Mouse (Mus musculus) forebrain, embryonic 15.5 days (tissue): Measurements from ENCODE around the gene Pign. TPM values are rescaled to one million over a fixed set of nuclear protein-coding genes. Genes with fewer than 3 reads are reported as not detected.

ENCODE experiments used
- ATAC-seq: fragments of 200-750 bp; cut with Nextera tagmentation; replicated peaks from 2 replicates; pipeline ENCODE4 v1.8.0; 2017; ENCODE audit warnings: mild to moderate bottlenecking, moderate TSS enrichment, moderate library complexity
- H3K27ac ChIP-seq: fragments of 300-500 bp; sonication (generic); replicated peaks from 2 replicates; pipeline ENCODE4 v1.5.1; 2015; ENCODE audit warnings: mild to moderate bottlenecking, inconsistent platforms
- H3K27me3 ChIP-seq: fragments of 300-500 bp; sonication (generic); 2 replicates; pipeline ENCODE4 v1.6.1; 2015; ENCODE audit warnings: inconsistent platforms
- H3K36me3 ChIP-seq: fragments of 300-500 bp; sonication (generic); 2 replicates; pipeline ENCODE4 v1.6.1; 2015; ENCODE audit warnings: mild to moderate bottlenecking, inconsistent platforms
- H3K4me1 ChIP-seq: fragments of 300-500 bp; sonication (generic); 2 replicates; pipeline ENCODE4 v1.6.1; 2015; ENCODE audit warnings: inconsistent platforms
- H3K4me2 ChIP-seq: fragments of 300-500 bp; sonication (generic); replicated peaks from 2 replicates; pipeline ENCODE4 v1.6.1; 2015; ENCODE audit warnings: mild to moderate bottlenecking, inconsistent platforms
- H3K4me3 ChIP-seq: fragments of 300-500 bp; sonication (generic); 2 replicates; pipeline ENCODE4 v1.5.1; 2015; ENCODE audit warnings: mild to moderate bottlenecking, inconsistent platforms
- H3K9ac ChIP-seq: fragments of 300-500 bp; sonication (generic); replicated peaks from 2 replicates; pipeline ENCODE4 v1.6.1; 2015; ENCODE audit warnings: mild to moderate bottlenecking, inconsistent platforms
- H3K9me3 ChIP-seq: fragments of 300-500 bp; sonication (generic); 2 replicates; pipeline ENCODE4 v1.6.1; 2016; ENCODE audit warnings: inconsistent platforms
- WGBS: fragments of 180-500 bp; shearing (Covaris S2); methylation state at CpG from one replicate; pipeline ENCODE4 v1.1.7; 2015; ENCODE audit warnings: mixed read lengths; 5-methylcytosine and 5-hydroxymethylcytosine counted together
- polyA plus RNA-seq: library from polyadenylated mRNA; unstranded; fragments of >200 nt; fragmentation: Nextera tagmentation; extraction: Ambion mirVana; gene quantifications from 2 replicates; pipeline ENCODE4 v1.2.1, GENCODE M21; 2015

The Pign gene
- polyA plus RNA-seq = 9.3 and 9.9 TPM in 2 replicates

DNA sequence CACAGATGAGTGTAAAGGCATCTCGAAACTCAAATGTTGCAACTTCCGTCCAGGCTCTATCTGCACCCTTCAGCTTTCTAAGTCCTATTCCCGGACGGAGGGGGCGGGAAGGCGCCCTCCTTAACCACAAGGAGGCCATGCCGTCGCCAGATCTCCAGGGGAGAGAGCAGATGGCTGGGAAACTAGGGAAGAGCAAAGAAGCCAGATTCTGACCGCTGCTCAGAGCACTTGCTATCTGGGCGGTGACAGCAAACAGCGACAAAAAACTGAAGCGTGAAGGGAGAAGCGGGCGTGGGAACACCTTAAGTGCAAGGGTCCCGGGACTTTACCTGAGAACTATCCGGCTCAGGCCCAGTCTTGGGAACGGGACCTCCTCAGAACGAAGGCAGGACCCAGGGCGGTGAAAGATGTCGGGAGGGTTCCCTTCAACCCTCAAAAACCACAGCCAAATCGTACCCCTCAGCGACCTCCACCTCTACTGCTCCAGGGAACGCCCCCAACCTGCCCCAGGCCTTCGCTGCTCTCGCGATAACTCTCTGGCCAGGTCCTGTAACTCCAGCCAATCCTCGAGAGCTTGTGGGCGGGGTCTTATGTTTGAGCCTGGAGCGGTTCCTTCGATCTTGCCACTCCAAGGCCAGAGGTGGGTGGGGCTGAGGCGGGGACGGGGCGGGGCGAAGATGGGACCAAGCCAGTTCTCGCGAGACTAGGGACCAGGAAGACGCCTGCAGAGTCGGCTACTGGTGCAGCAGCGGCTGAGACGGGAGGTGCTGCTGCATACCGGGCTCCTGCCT, at the start of gene Pign, which contains the start of gene Relch:
Pign (minus strand) TSS at position 507 of the 791 bp plus-strand sequence.
Relch (plus strand) TSS at position 691 of the 791 bp plus-strand sequence.
- peak within 1 kb of the TSS; percentile 86 for H3K27ac ChIP-seq
- H3K27me3 ChIP-seq = no peaks in the 10 kb centered on the region
- peak within 1 kb of the TSS; percentile 84 for H3K9ac ChIP-seq
- H3K4me3 ChIP-seq = peak within 1 kb of the TSS; percentile 90
- WGBS = under 1% methylated on average over 41 of the region's 41 CpGs
- H3K4me2 ChIP-seq = peak within 1 kb of the TSS; percentile 87
- peak; percentile 98 for ATAC-seq
- peaks cover 38% of the 10 kb centered on the region for H3K4me1 ChIP-seq
- no peaks in the 10 kb centered on the region for H3K36me3 ChIP-seq
- no peaks in the 10 kb centered on the region for H3K9me3 ChIP-seq

DNA sequence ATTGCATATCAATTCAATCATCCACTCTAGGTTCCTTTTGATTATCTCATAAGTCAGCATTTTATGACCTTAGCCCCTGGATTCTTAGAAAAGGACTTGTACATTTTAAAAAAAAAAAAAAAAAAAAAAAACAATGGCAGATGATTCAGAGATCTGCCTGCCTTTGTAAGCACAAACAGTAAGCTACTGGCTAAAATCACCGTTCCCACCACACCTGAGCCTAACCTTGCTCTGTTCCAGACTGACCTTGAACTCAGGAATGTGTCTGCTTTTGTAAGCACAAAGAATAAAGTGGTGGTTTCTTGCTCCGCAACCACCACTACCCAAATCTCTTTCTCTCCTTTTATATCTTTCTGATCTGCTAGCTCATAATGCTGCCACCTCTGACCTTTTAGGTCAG, 49.3 kb upstream of the Pign start:
- no peak overlapping the region for H3K4me3 ChIP-seq
- peaks cover 35% of the 10 kb centered on the region for H3K36me3 ChIP-seq
- H3K4me1 ChIP-seq = no peaks in the 10 kb centered on the region
- no peaks in the 10 kb centered on the region for H3K9me3 ChIP-seq
- no peak overlapping the region for H3K27ac ChIP-seq
- H3K27me3 ChIP-seq = no peaks in the 10 kb centered on the region
- no peak overlapping the region for H3K9ac ChIP-seq
- ATAC-seq = no peak
- WGBS = 97% methylated on average over 2 of the region's 2 CpGs
- H3K4me2 ChIP-seq = no peak overlapping the region

GRCm38 (mm10) chr1:105711227-105711626, 47.8 kb upstream of the Pign start:
- Histone ChIP-seq H3K27ac (no peak overlapping the region), H3K9ac (no peak overlapping the region), H3K4me3 (no peak overlapping the region), H3K36me3 (peaks cover 29% of the 10 kb centered on the region), H3K27me3 (no peaks in the 10 kb centered on the region), H3K9me3 (no peaks in the 10 kb centered on the region), H3K4me1 (no peaks in the 10 kb centered on the region), H3K4me2 (no peak overlapping the region)
- no peak for ATAC-seq
- WGBS = 29% methylated on average over 1 of the region's 1 CpGs

GRCm38 (mm10) chr1:105709415-105709814, 45.9 kb upstream of the Pign start:
- peaks cover 27% of the 10 kb centered on the region; the same call in 1 of the 2 replicates for H3K36me3 ChIP-seq

GRCm38 (mm10) chr1:105700984-105701530, 37.6 kb upstream of the Pign start:
- WGBS = 85% methylated on average over 4 of the region's 4 CpGs
- ATAC-seq = no peak
- H3K27ac ChIP-seq = no peak overlapping the region
- H3K36me3 ChIP-seq = peaks cover 15% of the 10 kb centered on the region; the same call in 1 of the 2 replicates
- no peaks in the 10 kb centered on the region for H3K4me1 ChIP-seq
- no peak overlapping the region for H3K9ac ChIP-seq
- H3K27me3 ChIP-seq = no peaks in the 10 kb centered on the region
- no peak overlapping the region for H3K4me2 ChIP-seq
- no peaks in the 10 kb centered on the region for H3K9me3 ChIP-seq
- H3K4me3 ChIP-seq = no peak overlapping the region

More at GRCm38 (mm10) chr1:105709415-105709814, 45.9 kb upstream of the Pign start:
- Histone ChIP-seq H3K27ac (no peak overlapping the region), H3K9ac (no peak overlapping the region), H3K4me2 (no peak overlapping the region), H3K9me3 (no peaks in the 10 kb centered on the region), H3K4me1 (no peaks in the 10 kb centered on the region), H3K4me3 (no peak overlapping the region), H3K27me3 (no peaks in the 10 kb centered on the region)
- ATAC-seq = no peak
- WGBS = 79% methylated on average over 2 of the region's 2 CpGs

- Histone ChIP-seq H3K36me3 (peaks cover 19% of the 10 kb centered on the region), H3K4me3 (no peak overlapping the region), H3K4me2 (no peak overlapping the region), H3K27ac (no peak overlapping the region), H3K9ac (no peak overlapping the region), H3K27me3 (no peaks in the 10 kb centered on the region), H3K9me3 (no peaks in the 10 kb centered on the region), H3K4me1 (no peaks in the 10 kb centered on the region)
- WGBS = 93% methylated on average over 2 of the region's 2 CpGs
- ATAC-seq = no peak
These were observed 32.1 kb upstream of the Pign start for GRCm38 (mm10) chr1:105695581-105695980.

DNA sequence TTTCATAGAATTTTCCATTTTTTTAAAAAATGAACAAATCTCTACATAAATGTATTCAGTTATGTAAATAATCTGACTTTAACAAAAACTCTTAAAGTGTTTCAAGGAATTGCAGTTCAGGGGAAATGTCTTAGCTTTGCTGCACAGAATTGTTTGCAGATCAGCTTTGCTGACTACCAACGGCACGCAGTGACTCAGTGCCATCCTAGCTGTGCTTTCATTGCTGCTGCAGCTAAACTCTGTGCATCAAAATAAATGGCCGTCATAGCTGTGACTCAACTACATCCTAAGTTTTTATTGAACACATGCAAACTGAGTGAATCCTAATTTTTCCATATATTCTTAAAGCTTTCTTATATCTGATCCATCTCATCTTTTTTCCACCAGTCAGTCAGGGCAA, 22.0 kb upstream of the Pign start:
- Histone ChIP-seq H3K4me3 (no peak overlapping the region), H3K9ac (no peak overlapping the region), H3K27ac (no peak overlapping the region), H3K36me3 (0 out of 2 replicates have a peak, but pooled peaks cover 3% of the 10 kb centered on the region), H3K27me3 (no peaks in the 10 kb centered on the region), H3K4me2 (no peak overlapping the region), H3K9me3 (no peaks in the 10 kb centered on the region), H3K4me1 (no peaks in the 10 kb centered on the region)
- ATAC-seq = no peak
- 84% methylated on average over 3 of the region's 3 CpGs for WGBS

DNA sequence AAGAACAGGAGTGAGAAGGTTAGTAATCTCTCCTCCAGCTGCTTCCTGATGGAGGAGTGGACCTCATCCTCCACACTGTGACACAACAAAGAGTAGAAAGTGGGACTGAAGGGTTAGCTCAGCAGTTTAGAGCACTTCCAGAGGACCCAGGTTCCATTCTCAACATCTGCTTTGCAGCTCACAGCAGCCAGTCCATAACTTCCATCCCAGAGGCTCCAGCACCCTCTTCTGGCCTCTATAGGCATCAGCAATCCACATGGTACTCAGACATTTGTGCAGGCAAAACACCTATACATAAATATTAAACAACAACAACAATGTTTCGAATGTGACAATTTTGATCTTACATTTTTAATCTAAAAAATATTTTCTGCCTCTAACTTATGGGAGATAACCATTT, 17.1 kb upstream of the Pign start:
- H3K4me2 ChIP-seq = no peak overlapping the region
- no peaks in the 10 kb centered on the region for H3K36me3 ChIP-seq
- H3K9me3 ChIP-seq = no peaks in the 10 kb centered on the region
- no peak overlapping the region for H3K4me3 ChIP-seq
- no peak for ATAC-seq
- no peaks in the 10 kb centered on the region for H3K4me1 ChIP-seq
- H3K9ac ChIP-seq = no peak overlapping the region
- no peak overlapping the region for H3K27ac ChIP-seq
- no peaks in the 10 kb centered on the region for H3K27me3 ChIP-seq
- WGBS = 83% methylated on average over 1 of the region's 1 CpGs

DNA sequence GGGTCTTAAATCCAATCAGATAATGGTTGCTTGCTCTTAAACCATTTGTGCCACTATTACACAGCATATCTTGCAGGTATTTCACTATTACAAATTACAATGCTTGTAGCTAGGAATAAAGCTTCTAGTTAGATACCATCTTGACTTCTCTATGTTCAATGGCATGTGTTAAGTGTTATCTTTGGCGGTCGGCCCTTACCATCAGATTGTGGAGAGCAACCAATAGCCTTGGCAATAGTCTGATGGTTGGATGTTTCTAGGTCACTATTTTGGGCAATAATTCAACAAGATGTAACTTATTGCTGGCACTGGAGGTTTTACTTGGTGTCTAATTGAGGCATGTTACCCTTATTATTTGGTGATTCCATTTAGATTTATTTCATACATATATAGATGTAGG, 11.3 kb upstream of the Pign start:
- no peak for ATAC-seq
- no peak overlapping the region for H3K4me3 ChIP-seq
- WGBS = 94% methylated on average over 2 of the region's 2 CpGs
- H3K9ac ChIP-seq = no peak overlapping the region
- no peaks in the 10 kb centered on the region for H3K9me3 ChIP-seq
- no peak overlapping the region for H3K4me2 ChIP-seq
- H3K27ac ChIP-seq = no peak overlapping the region
- no peaks in the 10 kb centered on the region for H3K4me1 ChIP-seq
- H3K27me3 ChIP-seq = no peaks in the 10 kb centered on the region
- H3K36me3 ChIP-seq = no peaks in the 10 kb centered on the region

- no peaks in the 10 kb centered on the region for H3K9me3 ChIP-seq
- H3K4me1 ChIP-seq = peaks cover 27% of the 10 kb centered on the region
- no peak overlapping the region for H3K4me2 ChIP-seq
- no peak for ATAC-seq
- no peaks in the 10 kb centered on the region for H3K27me3 ChIP-seq
- H3K36me3 ChIP-seq = no peaks in the 10 kb centered on the region
- H3K27ac ChIP-seq = no peak overlapping the region
- H3K4me3 ChIP-seq = no peak overlapping the region
- no peak overlapping the region for H3K9ac ChIP-seq
These were observed 6.2 kb upstream of the Pign start for GRCm38 (mm10) chr1:105669700-105670099.

- H3K4me1 ChIP-seq = peaks cover 38% of the 10 kb centered on the region
- H3K27me3 ChIP-seq = no peaks in the 10 kb centered on the region
- H3K27ac ChIP-seq = peak overlapping the region; percentile 86
- peak overlapping the region; percentile 90 for H3K4me3 ChIP-seq
- under 1% methylated on average over 68 of the region's 68 CpGs for WGBS
- H3K36me3 ChIP-seq = no peaks in the 10 kb centered on the region
- ATAC-seq = peak; percentile 20
- peak overlapping the region; percentile 84 for H3K9ac ChIP-seq
- H3K9me3 ChIP-seq = no peaks in the 10 kb centered on the region
- H3K4me2 ChIP-seq = peak overlapping the region; percentile 87
These were observed 710 bp upstream of the Pign start for GRCm38 (mm10) chr1:105663962-105664812.

DNA sequence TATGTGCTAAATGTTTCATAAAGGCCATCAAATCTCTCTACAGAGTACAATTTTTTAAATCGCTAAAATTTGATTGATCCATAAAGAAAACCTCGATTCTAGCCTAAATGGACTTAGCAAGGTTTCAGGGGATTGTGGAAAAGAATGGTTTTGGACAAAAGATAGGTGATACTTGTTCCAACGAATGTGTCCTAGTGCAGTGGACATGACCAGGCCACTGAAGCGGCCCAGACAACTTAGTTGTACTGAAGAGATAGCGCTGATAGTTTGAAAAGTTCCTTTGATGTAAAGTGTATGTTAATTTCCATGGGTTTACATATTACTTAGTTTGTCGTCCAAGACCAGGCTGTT, 682 bp downstream of the Pign start:
- H3K4me3 ChIP-seq = peak overlapping the region; percentile 90
- H3K4me2 ChIP-seq = peak overlapping the region; percentile 85
- H3K9ac ChIP-seq = peak overlapping the region; percentile 84
- no peaks in the 10 kb centered on the region for H3K9me3 ChIP-seq
- H3K27me3 ChIP-seq = no peaks in the 10 kb centered on the region
- no peaks in the 10 kb centered on the region for H3K36me3 ChIP-seq
- H3K27ac ChIP-seq = peak overlapping the region; percentile 86
- 9% methylated on average over 6 of the region's 6 CpGs for WGBS
- peaks cover 38% of the 10 kb centered on the region for H3K4me1 ChIP-seq
- no peak for ATAC-seq
